Mouse (Mus musculus): ENCODE data around the gene Gm12253.

DNA sequence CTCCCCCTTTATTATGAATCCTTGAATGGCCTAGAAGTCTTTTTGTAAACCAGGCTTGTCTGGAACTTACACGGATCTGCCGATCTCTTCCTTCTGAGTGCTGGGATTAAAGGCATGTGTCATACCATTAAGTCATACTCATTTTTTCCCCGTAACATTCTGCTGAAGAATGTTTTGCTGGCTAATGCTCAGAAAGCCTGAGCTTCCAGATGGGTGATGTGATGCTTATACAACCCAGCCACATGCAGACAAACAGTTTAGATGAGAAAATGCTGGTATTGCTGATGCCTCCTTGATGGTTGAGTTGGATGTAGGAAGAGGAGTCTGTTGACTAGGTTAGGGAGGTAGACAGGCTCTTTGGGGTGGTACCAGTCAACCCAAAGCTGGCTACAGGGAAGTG, 14.0 kb upstream of the Gm12253 start:
- TF ChIP-seq POLR2A (IDR thresholded peaks at IDR 0.05; ENCODE audit: low read depth, low read length) (no peak), CTCF (IDR thresholded peaks at IDR 0.05; ENCODE audit: borderline replicate concordance, insufficient read depth, low read length) (no peak)
